Mouse (Mus musculus) testis, adult 2 months (tissue): ENCODE results near the gene Stambp.

Experiments used
- CTCF ChIP-seq: fragments of 200-500 bp; IDR thresholded peaks from 2 replicates; pipeline ENCODE4 v1.5.1; 2012; ENCODE audit warnings: low read depth, mild to moderate bottlenecking, inconsistent platforms, low read length, moderate library complexity; ENCODE audit not compliant: control insufficient read depth, insufficient read depth, insufficient replicate concordance
- POLR2A ChIP-seq: fragments of 200-500 bp; IDR thresholded peaks from 2 replicates; pipeline ENCODE4 v1.6.1; 2012; ENCODE audit warnings: low read depth, mild to moderate bottlenecking, inconsistent platforms, low read length, moderate library complexity; ENCODE audit not compliant: control insufficient read depth

GRCm38 (mm10) chr6:83536795-83537059 is 35.8 kb downstream of the Stambp start:
- no peak for TF ChIP-seq CTCF
- no peak for TF ChIP-seq POLR2A
